Mouse (Mus musculus): ENCODE results near the gene Osgin1.
A peak's percentile ranks its signal among the peaks of the same experiment; 100 is the strongest.

Osgin1 gene

GRCm38 (mm10) chr8:119424199-119424733, 9.7 kb upstream of the Osgin1 start:
- DNase-seq (ENCODE audit: low spot score in 2 of 2) = no peak

DNA sequence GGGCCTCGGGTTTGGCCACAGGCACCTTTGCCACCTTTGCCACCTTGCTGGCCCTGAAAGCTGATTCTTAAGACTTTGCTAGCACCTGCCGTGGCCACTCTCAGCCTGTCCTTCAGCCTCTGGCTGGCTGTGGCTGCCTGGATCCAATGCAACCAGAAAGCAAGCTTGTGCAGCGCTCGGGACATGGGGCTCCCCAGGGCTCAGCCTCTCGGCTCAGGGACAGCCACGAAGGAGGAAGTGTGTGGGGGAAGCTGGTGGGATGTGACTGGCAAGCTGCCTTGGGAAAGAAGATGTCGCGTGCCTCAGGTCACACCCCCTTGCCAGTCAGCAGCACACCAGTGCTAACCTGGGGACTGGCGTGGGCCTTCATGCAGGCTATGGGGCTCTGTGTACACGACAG, 9.2 kb upstream of the Osgin1 start:
- DNase-seq (ENCODE audit: low spot score in 2 of 2) = no peak

GRCm38 (mm10) chr8:119425533-119425932, 8.4 kb upstream of the Osgin1 start:
- peak in 1 of 2 experiments; percentile 59 for DNase-seq (ENCODE audit: low spot score in 2 of 2)

DNA sequence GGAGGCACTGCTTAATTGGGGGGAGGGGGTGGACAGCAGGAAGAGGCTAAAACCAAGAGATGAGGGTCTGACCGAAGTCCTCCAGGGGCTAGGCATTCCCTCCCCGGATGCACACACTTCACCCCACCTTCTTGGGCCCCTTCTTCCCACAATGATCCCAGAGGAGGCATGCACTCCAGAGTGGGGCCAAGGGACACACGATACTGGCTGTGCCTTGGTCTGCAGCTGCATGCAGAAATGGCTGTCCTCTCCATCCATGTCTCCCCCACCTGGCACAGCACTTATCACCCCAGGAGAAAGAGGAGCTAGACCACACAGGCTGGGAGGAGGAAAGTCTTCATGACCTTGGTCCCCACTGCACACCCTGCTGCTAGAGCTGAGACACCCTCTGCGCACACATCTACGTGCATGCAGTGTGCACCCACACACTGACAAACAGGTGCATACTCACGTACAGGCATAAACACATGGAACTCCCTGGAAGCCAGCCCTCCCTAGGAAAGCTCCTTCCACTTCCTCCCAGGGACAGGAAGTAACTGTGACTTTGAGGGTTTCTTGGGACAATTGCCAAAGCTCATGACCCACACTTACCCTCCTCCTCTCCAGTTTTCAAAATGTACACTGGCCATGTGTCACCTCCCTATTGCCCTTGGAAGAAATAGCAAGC, 7.7 kb upstream of the Osgin1 start:
- DNase-seq (ENCODE audit: low spot score in 2 of 2) = no peak

GRCm38 (mm10) chr8:119427634-119428349, 6.1 kb upstream of the Osgin1 start:
- peak in 1 of 2 experiments; percentile 49 for DNase-seq (ENCODE audit: low spot score in 2 of 2)

DNA sequence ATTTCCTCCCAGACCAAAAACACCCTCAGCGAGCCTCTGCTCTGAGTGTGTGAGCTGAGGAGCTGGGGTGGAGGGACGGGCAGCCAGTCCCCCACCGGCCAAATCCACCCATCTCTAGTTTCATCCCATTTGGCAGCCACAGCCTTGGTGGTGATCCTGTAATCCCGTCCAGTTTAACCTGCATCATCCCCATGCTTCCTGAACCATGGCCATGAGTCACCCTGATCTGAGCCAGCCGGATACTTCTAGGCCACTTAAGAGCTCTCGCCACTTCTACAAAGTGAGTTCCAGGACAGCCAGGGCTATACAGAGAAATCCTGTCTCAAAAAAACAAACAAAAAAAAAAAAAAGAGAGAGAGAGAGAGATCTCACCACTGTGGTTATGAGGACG, 5.6 kb upstream of the Osgin1 start:
- no peak for DNase-seq (ENCODE audit: low spot score in 2 of 2)

- no peak for DNase-seq (ENCODE audit: low spot score in 2 of 2)
Measured at GRCm38 (mm10) chr8:119428766-119429327, 5.1 kb upstream of the Osgin1 start.

- no peak for DNase-seq (ENCODE audit: low spot score in 2 of 2)
Measured at GRCm38 (mm10) chr8:119429552-119429951, 4.4 kb upstream of the Osgin1 start.

- DNase-seq (ENCODE audit: low spot score in 2 of 2) = no peak
Measured at GRCm38 (mm10) chr8:119430250-119430649, 3.7 kb upstream of the Osgin1 start.

- no peak for DNase-seq (ENCODE audit: low spot score in 2 of 2)
Measured at GRCm38 (mm10) chr8:119430690-119431089, 3.2 kb upstream of the Osgin1 start.

GRCm38 (mm10) chr8:119432372-119432771, 1.6 kb upstream of the Osgin1 start:
- no peak for DNase-seq (ENCODE audit: low spot score in 2 of 2)

GRCm38 (mm10) chr8:119434569-119434968, 645 bp downstream of the Osgin1 start:
- no peak for DNase-seq (ENCODE audit: low spot score in 2 of 2)

DNA sequence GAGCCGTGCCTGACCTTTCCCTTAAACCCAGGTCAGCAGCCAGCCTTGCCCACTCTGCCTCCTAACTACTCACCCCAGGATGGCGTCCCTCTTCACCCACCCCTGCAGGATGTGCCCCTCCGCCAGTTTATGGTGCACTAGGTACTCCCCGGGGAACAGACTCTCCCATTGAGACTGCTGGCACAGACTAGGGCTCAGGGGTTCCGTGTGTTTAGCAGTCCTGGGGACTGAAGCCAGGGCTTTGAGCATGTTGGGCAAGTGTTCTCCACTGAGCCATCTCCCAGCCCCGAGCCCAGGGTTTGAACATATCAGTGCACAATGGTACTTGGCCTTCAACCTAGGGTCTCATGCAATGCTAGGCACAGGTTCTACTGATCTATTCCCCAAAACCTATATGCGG, 1.6 kb downstream of the Osgin1 start:
- no peak for DNase-seq (ENCODE audit: low spot score in 2 of 2)

DNA sequence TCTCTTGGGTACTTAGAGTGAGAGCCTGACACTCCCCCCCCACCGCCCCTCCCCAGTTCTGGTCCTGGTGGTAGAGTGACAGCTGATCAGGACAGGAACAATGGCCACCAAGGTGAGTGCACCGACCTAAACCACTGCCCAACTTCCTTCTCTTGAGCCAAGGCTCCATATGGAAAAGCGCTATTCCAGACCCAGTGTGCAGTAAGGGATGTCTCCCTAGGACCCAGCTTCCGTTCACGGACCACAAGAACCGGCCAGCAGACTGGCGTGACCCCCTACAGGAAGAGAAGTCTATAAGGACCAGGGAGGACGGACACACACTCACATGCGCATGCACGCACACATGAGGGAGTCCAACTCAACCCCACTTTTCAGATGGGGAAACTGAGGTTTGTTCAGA, 2.4 kb downstream of the Osgin1 start:
- DNase-seq (ENCODE audit: low spot score in 2 of 2) = no peak

- peak in 1 of 2 experiments; percentile 60 for DNase-seq (ENCODE audit: low spot score in 2 of 2)
Measured at GRCm38 (mm10) chr8:119436933-119437332, 3.0 kb downstream of the Osgin1 start.

GRCm38 (mm10) chr8:119437506-119437905, 3.6 kb downstream of the Osgin1 start:
- no peak for DNase-seq (ENCODE audit: low spot score in 2 of 2)

DNA sequence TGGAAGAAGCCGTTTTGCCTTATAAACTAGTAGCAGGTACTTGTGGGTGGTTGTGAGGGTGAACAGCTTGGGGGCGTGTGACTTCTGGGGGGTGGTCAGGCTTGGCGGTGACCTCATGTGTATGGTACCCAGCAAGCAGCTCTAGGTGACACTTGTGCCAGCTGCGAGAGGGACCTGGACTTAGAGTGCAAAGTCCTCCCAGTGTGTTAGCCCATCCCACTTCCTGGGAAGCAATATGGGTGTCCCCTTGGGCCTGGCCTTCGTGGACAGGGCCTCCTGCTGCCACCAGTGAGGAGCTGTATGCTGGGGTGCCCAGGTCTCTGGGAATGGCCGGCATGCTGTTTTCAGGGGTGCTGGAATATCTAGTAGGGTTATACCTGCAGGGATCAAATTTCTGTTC, 5.0 kb downstream of the Osgin1 start:
- DNase-seq (ENCODE audit: low spot score in 2 of 2) = no peak

- DNase-seq (ENCODE audit: low spot score in 2 of 2) = no peak
Measured at GRCm38 (mm10) chr8:119439424-119439823, 5.5 kb downstream of the Osgin1 start.

GRCm38 (mm10) chr8:119439893-119440249, 5.9 kb downstream of the Osgin1 start:
- DNase-seq (ENCODE audit: low spot score in 2 of 2) = no peak

- peak in 1 of 2 experiments; percentile 54 for DNase-seq (ENCODE audit: low spot score in 2 of 2)
Measured at GRCm38 (mm10) chr8:119440250-119440951, 6.5 kb downstream of the Osgin1 start.

DNA sequence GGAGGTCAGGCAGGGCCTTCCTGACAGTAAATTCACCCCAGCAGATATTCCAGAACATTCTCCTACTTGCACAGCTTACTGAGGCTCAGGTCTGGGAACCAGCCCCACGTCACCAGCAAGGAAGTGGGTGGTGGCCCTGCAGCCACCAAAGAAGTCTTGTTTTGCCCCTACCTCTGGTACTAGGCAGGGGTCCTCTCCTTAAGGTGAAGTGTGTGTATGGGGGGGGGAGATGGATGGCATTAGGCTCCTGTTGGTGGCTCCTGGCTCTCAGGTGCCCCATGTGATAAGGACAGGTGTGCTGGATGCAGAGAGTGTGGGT, 7.0 kb downstream of the Osgin1 start:
- DNase-seq (ENCODE audit: low spot score in 2 of 2) = no peak

DNA sequence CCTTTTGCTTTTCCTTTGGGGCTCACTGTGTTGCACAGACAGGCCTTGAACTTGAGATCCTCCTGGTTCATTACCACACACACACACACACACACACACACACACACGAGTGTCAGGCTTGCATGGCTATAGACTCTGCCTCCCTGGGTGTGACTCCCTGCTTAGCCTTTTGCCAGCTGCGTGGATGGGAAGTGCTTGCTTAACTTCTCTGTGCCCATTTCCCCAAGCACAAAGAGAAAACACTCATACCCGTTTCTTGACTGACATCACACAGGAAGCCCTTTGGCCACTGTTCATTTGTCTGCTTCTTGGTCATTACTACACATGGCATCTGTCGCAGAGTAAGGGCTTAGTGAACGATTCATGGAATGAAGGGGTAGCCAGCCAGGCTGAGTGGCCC, 8.1 kb downstream of the Osgin1 start:
- no peak for DNase-seq (ENCODE audit: low spot score in 2 of 2)
